Mouse (Mus musculus): Measurements from ENCODE around the gene Stx17. TPM values are rescaled to one million over a fixed set of nuclear protein-coding genes. Genes with fewer than 3 reads are reported as not detected.

Stx17 gene
- total RNA-seq, 2 experiments from 2014 or later = 29.1 to 31.2 TPM

GRCm38 (mm10) chr4:48160386-48160785, 35.7 kb downstream of the Stx17 start:
- DNase-seq = no peak

DNA sequence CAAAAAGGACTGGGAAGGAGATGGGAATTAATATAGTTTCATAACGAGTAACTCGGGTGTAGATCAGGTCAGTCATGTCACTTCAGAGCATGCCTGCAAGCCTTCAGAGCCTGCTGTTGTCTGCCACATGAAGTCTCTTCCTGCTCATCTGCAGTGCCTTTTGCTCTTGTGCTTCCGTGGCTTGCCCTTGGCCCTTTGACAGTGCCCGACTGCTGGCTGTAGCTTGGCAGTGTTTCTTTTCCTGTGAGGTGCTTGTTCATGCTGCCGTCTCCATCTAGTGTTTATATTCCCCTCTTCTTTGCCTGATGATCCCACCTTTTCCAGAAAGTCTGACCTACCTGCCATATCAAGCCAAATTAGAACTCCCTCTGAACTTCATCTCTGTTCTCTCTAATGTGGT, 39.1 kb downstream of the Stx17 start:
- DNase-seq = no peak

GRCm38 (mm10) chr4:48175666-48176065, 51.0 kb downstream of the Stx17 start:
- DNase-seq = no peak

GRCm38 (mm10) chr4:48180922-48181321, 56.2 kb downstream of the Stx17 start:
- DNase-seq = no peak

GRCm38 (mm10) chr4:48181366-48181765, 56.7 kb downstream of the Stx17 start:
- DNase-seq = no peak

- no peak for DNase-seq
These were observed 57.5 kb downstream of the Stx17 start for GRCm38 (mm10) chr4:48182115-48182806.

GRCm38 (mm10) chr4:48197925-48198324, 73.2 kb downstream of the Stx17 start:
- DNase-seq = no peak

DNA sequence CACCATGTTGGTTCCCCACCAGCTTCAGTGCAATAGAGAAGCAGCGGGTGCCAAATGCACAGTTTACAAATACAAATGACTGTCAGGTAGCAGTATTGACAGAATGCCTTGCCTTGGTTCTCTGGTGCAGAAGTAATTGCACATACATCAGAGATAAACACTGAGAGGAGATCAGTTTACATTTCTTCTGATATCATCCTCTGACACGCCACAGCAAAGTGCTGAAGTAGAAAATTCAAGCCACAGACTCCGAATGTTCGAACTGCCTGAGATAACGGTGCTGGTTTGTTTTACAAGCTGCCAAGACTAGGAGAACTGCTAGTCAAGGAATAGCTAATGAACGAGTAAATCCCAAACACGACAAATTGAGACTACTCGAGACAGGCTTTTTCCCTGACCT, 73.7 kb downstream of the Stx17 start:
- DNase-seq = no peak

GRCm38 (mm10) chr4:48203564-48203963, 78.8 kb downstream of the Stx17 start:
- no peak for DNase-seq

- peak; percentile 73 for DNase-seq
These were observed 100.5 kb downstream of the Stx17 start for GRCm38 (mm10) chr4:48225173-48225572.

GRCm38 (mm10) chr4:48225604-48226003, 100.9 kb downstream of the Stx17 start:
- DNase-seq = no peak

DNA sequence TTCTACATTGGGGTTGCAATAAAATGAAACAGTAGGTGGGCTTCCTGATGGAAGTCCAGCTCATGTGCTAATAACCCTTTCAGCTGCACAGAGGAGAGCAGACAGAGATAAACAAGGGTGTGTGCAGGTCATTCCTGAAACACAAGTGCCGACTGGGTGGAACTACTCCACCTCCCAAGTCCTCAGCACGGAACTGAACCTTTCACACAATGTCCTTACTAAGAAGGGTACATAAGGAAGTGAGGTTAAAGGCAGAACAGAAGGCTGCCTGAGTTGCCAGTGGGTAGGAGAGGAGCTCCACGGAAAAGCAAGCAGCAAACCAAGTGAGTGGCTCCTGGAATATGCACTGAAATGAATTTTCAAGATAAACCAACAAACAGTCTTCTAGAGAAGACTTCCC, 102.1 kb downstream of the Stx17 start:
- no peak for DNase-seq

Small RNA genes lying within 50 kb of the gene (microRNA-seq; reads per million reads assigned to microRNA genes)
- gene Mir1958 = 0 reads per million in 2 experiments

Other genes with a start within 250 kb of the Stx17 start
- 1 to 10 TPM; 2.2 TPM for gene Nr4a3, start 79.8 kb upstream of the Stx17 start, total RNA-seq (2021)
- 10 to 100 TPM; 31.1 to 34.9 TPM for gene Erp44, start 154.6 kb downstream of the Stx17 start, total RNA-seq (2021)
- gene Invs, start 154.8 kb downstream of the Stx17 start, total RNA-seq (2021) = 1 to 10 TPM; 3.5 to 4.6 TPM

Measured in gastrocnemius, postnatal 10 days (tissue).